Mouse (Mus musculus) kidney, adult 2 months (tissue): ENCODE data around the gene Mdn1.

Source experiments
- CTCF ChIP-seq: fragments of 200-500 bp; conservative IDR thresholded peaks from 2 replicates; pipeline ENCODE4 v1.5.1; 2011; ENCODE audit warnings: low read depth, mild to moderate bottlenecking, control low read depth, low read length, moderate library complexity, mixed read lengths; ENCODE audit not compliant: insufficient read depth, insufficient read length
- POLR2A ChIP-seq: fragments of 200-500 bp; IDR thresholded peaks from one replicate; pipeline ENCODE4 v1.6.1; 2011; ENCODE audit warnings: low read depth, low read length, control low read depth

DNA sequence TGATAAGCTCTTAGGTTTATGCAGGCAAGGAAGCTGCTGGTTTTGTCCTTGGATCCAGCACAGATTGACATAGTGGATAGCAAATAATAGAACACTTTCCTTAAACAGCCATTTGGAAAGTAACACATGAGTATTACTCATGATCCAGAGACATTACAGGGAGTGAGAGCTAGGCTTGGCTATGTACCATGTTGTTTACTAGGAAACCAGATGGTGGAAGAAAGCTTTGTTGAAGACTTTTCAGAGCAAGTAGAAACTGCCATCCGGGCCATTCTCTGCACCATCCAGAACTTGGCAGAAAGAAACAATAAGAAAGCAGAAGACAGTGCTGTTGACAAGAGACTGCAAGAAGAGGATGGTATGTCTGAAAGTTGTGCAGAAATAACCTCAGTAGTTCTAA, 93.8 kb downstream of the Mdn1 start:
- no peak for TF ChIP-seq CTCF
- no peak for TF ChIP-seq POLR2A
